Mouse (Mus musculus) heart, embryonic 16.5 days (tissue): Measurements from ENCODE around the gene Suv39h1. TPM values are rescaled to one million over a fixed set of nuclear protein-coding genes. Genes with fewer than 3 reads are reported as not detected.
"Not testable (repeated sequence)": the region's sequence is repeated elsewhere in the genome, so short reads cannot be mapped to it uniquely, and the experiment has no call there.

Experiments
- ATAC-seq: fragments of 200-750 bp; cut with Nextera tagmentation; replicated peaks from 2 replicates; pipeline ENCODE4 v1.8.0; 2017; ENCODE audit warnings: moderate number of reproducible peaks; ENCODE audit not compliant: insufficient read depth, low FRiP score; ENCODE audit errors: extremely low read depth
- H3K27ac ChIP-seq: fragments of 300-500 bp; sonication (generic); 2 replicates; pipeline ENCODE4 v1.5.1; 2014; ENCODE audit warnings: mild to moderate bottlenecking, low read length, control low read depth, moderate library complexity
- H3K27me3 ChIP-seq: fragments of 300-500 bp; sonication (generic); 2 replicates; pipeline ENCODE4 v1.6.1; 2014; ENCODE audit warnings: low read length, mixed read lengths; ENCODE audit not compliant: control insufficient read depth, insufficient read depth
- H3K36me3 ChIP-seq: fragments of 300-500 bp; sonication (generic); 2 replicates; pipeline ENCODE4 v1.6.1; 2014; ENCODE audit not compliant: control insufficient read depth, insufficient read depth
- H3K4me1 ChIP-seq: fragments of 300-500 bp; sonication (generic); 2 replicates; pipeline ENCODE4 v1.6.1; 2014; ENCODE audit warnings: low read length, mixed read lengths; ENCODE audit not compliant: control insufficient read depth, insufficient read depth
- H3K4me2 ChIP-seq: fragments of 300-500 bp; sonication (generic); 2 replicates; pipeline ENCODE4 v1.6.1; 2014; ENCODE audit warnings: low read depth, mild to moderate bottlenecking, control low read depth, low read length
- H3K4me3 ChIP-seq: fragments of 300-500 bp; sonication (generic); 2 replicates; pipeline ENCODE4 v1.5.1; 2014; ENCODE audit warnings: mild to moderate bottlenecking, control low read depth, low read length
- H3K9ac ChIP-seq: fragments of 300-500 bp; sonication (generic); 2 replicates; pipeline ENCODE4 v1.6.1; 2014; ENCODE audit warnings: low read length, control low read depth
- H3K9me3 ChIP-seq: fragments of 300-500 bp; sonication (generic); replicated peaks from 2 replicates; pipeline ENCODE4 v1.6.1; 2016; ENCODE audit warnings: low read length; ENCODE audit not compliant: control insufficient read depth
- WGBS: fragments of 180-500 bp; shearing (Covaris S2); extraction: QIAGEN DNeasy Blood & Tissue Kit; methylation state at CpG from one replicate; pipeline ENCODE4 v1.1.7; 2014; 5-methylcytosine and 5-hydroxymethylcytosine counted together
- polyA plus RNA-seq: library from polyadenylated mRNA; unstranded; fragments of >200 nt; fragmentation: Nextera tagmentation; extraction: Ambion mirVana; gene quantifications from 2 replicates; pipeline ENCODE4 v1.2.1, GENCODE M21; 2015

Gene Suv39h1
- polyA plus RNA-seq, 1 experiment from 2014 or later = 33.7 TPM

GRCm38 (mm10) chrX:8069166-8069565 lies 5.4 kb downstream of the Suv39h1 start:
- no peaks in the 10 kb centered on the region for H3K9me3 ChIP-seq
- WGBS = 92% methylated on average over 1 of the region's 1 CpGs
- no peak for ATAC-seq
- H3K4me1 ChIP-seq = no peaks in the 10 kb centered on the region
- peaks cover 10% of the 10 kb centered on the region for H3K36me3 ChIP-seq
- H3K9ac ChIP-seq = no peak overlapping the region
- H3K4me2 ChIP-seq = no peak overlapping the region
- H3K4me3 ChIP-seq = no peak overlapping the region
- H3K27ac ChIP-seq = no peak overlapping the region
- H3K27me3 ChIP-seq = no peaks in the 10 kb centered on the region

GRCm38 (mm10) chrX:8051044-8051781 lies 23.3 kb downstream of the Suv39h1 start:
- not testable (repeated sequence) for ATAC-seq, H3K4me2 ChIP-seq, H3K4me1 ChIP-seq, H3K27me3 ChIP-seq, H3K9me3 ChIP-seq, H3K9ac ChIP-seq, H3K36me3 ChIP-seq, H3K4me3 ChIP-seq, H3K27ac ChIP-seq
- 77% methylated on average over 8 of the region's 8 CpGs for WGBS

- ATAC-seq = no peak
- no peaks in the 10 kb centered on the region for H3K9me3 ChIP-seq
- WGBS = 70% methylated on average over 1 of the region's 1 CpGs
- no peak overlapping the region for H3K9ac ChIP-seq
- H3K4me3 ChIP-seq = no peak overlapping the region
- H3K27ac ChIP-seq = no peak overlapping the region
- no peak overlapping the region for H3K4me2 ChIP-seq
- no peaks in the 10 kb centered on the region for H3K27me3 ChIP-seq
- H3K4me1 ChIP-seq = no peaks in the 10 kb centered on the region
- no peaks in the 10 kb centered on the region for H3K36me3 ChIP-seq
Observed at GRCm38 (mm10) chrX:8033009-8033408, 41.6 kb downstream of the Suv39h1 start.

GRCm38 (mm10) chrX:8026811-8027210 lies 47.7 kb downstream of the Suv39h1 start:
- H3K9me3 ChIP-seq = no peaks in the 10 kb centered on the region
- H3K4me1 ChIP-seq = no peaks in the 10 kb centered on the region
- no peaks in the 10 kb centered on the region for H3K36me3 ChIP-seq
- no peak overlapping the region for H3K27ac ChIP-seq
- H3K4me2 ChIP-seq = no peak overlapping the region
- no peak for ATAC-seq
- no peak overlapping the region for H3K9ac ChIP-seq
- no peaks in the 10 kb centered on the region for H3K27me3 ChIP-seq
- whole genome bisulfite sequencing = 54% methylated on average over 4 of the region's 4 CpGs
- no peak overlapping the region for H3K4me3 ChIP-seq

- 57% methylated on average over 2 of the region's 2 CpGs for WGBS
Observed at GRCm38 (mm10) chrX:8024795-8025194, 49.8 kb downstream of the Suv39h1 start.

GRCm38 (mm10) chrX:8020111-8020778 lies 54.3 kb downstream of the Suv39h1 start:
- H3K27ac ChIP-seq = no peak overlapping the region
- WGBS = 92% methylated on average over 2 of the region's 2 CpGs
- no peaks in the 10 kb centered on the region for H3K4me1 ChIP-seq
- no peaks in the 10 kb centered on the region for H3K36me3 ChIP-seq
- H3K9ac ChIP-seq = no peak overlapping the region
- no peak overlapping the region for H3K4me2 ChIP-seq
- H3K27me3 ChIP-seq = no peaks in the 10 kb centered on the region
- H3K4me3 ChIP-seq = no peak overlapping the region
- no peaks in the 10 kb centered on the region for H3K9me3 ChIP-seq
- ATAC-seq = no peak

More at GRCm38 (mm10) chrX:8024795-8025194, 49.8 kb downstream of the Suv39h1 start:
- H3K4me3 ChIP-seq = no peak overlapping the region
- H3K36me3 ChIP-seq = no peaks in the 10 kb centered on the region
- H3K4me1 ChIP-seq = no peaks in the 10 kb centered on the region
- H3K9ac ChIP-seq = no peak overlapping the region
- H3K9me3 ChIP-seq = no peaks in the 10 kb centered on the region
- no peaks in the 10 kb centered on the region for H3K27me3 ChIP-seq
- ATAC-seq = no peak
- no peak overlapping the region for H3K4me2 ChIP-seq
- H3K27ac ChIP-seq = no peak overlapping the region

GRCm38 (mm10) chrX:8018286-8018685 lies 56.3 kb downstream of the Suv39h1 start, which contains the start of gene Glod5:
Gene Glod5, minus strand, starts transcription at chrX:8018492.
- no peaks in the 10 kb centered on the region for H3K27me3 ChIP-seq
- H3K4me1 ChIP-seq = no peaks in the 10 kb centered on the region
- H3K9me3 ChIP-seq = no peaks in the 10 kb centered on the region
- H3K9ac ChIP-seq = no peak within 1 kb of the TSS
- no peak for ATAC-seq
- no peak within 1 kb of the TSS for H3K27ac ChIP-seq
- H3K4me2 ChIP-seq = no peak within 1 kb of the TSS
- H3K36me3 ChIP-seq = no peaks in the 10 kb centered on the region
- H3K4me3 ChIP-seq = no peak within 1 kb of the TSS
- 39% methylated on average over 2 of the region's 2 CpGs for WGBS

GRCm38 (mm10) chrX:8017142-8017541 lies 57.4 kb downstream of the Suv39h1 start:
- H3K27ac ChIP-seq = no peak overlapping the region
- H3K4me1 ChIP-seq = no peaks in the 10 kb centered on the region
- no peak overlapping the region for H3K4me2 ChIP-seq
- H3K9ac ChIP-seq = no peak overlapping the region
- no peak overlapping the region for H3K4me3 ChIP-seq
- WGBS = 6% methylated on average over 5 of the region's 5 CpGs
- no peak for ATAC-seq
- no peaks in the 10 kb centered on the region for H3K36me3 ChIP-seq
- H3K27me3 ChIP-seq = no peaks in the 10 kb centered on the region
- H3K9me3 ChIP-seq = no peaks in the 10 kb centered on the region

GRCm38 (mm10) chrX:8015675-8016074 lies 58.9 kb downstream of the Suv39h1 start:
- H3K9ac ChIP-seq, H3K27ac ChIP-seq, ATAC-seq, H3K27me3 ChIP-seq, H3K4me3 ChIP-seq, H3K4me1 ChIP-seq, H3K9me3 ChIP-seq, H3K36me3 ChIP-seq, H3K4me2 ChIP-seq: not testable (repeated sequence)
- 21% methylated on average over 7 of the region's 7 CpGs for WGBS
